Mouse (Mus musculus): ENCODE results near the gene Sgk1. TPM values are rescaled to one million over a fixed set of nuclear protein-coding genes. Genes with fewer than 3 reads are reported as not detected.

Gene Sgk1
- polyA plus RNA-seq, 1 experiment from 2014 or later = 22.2 TPM

- no peaks in the 10 kb centered on the region for H3K4me1 ChIP-seq (ENCODE audit: control insufficient read depth, insufficient read depth, low read length)
- no peak overlapping the region for H3K4me2 ChIP-seq (replicated peaks; ENCODE audit: low read depth, low read length)
- H3K9ac ChIP-seq (replicated peaks; ENCODE audit: low read depth, low read length) = no peak overlapping the region
- 82% methylated on average over 9 of the region's 9 CpGs for WGBS
- no peak for ATAC-seq (ENCODE audit: insufficient number of reproducible peaks, insufficient read depth, low FRiP score, low read depth)
- no peak overlapping the region for H3K4me3 ChIP-seq (ENCODE audit: low read depth, low read length)
- H3K27ac ChIP-seq (ENCODE audit: low read length) = no peak overlapping the region
- H3K27me3 ChIP-seq (ENCODE audit: control insufficient read depth, insufficient read depth, low read length) = no peaks in the 10 kb centered on the region
- H3K36me3 ChIP-seq (ENCODE audit: control insufficient read depth, insufficient read depth, low read length) = no peaks in the 10 kb centered on the region
- H3K9me3 ChIP-seq (ENCODE audit: control insufficient read depth, low read depth, low read length) = no peaks in the 10 kb centered on the region
These were observed 96.4 kb downstream of the Sgk1 start for GRCm38 (mm10) chr10:21978421-21978820.

GRCm38 (mm10) chr10:21979286-21979965 lies 97.4 kb downstream of the Sgk1 start:
- Histone ChIP-seq H3K9me3 (ENCODE audit: control insufficient read depth, low read depth, low read length) (no peaks in the 10 kb centered on the region), H3K4me2 (replicated peaks; ENCODE audit: low read depth, low read length) (no peak overlapping the region), H3K27me3 (ENCODE audit: control insufficient read depth, insufficient read depth, low read length) (no peaks in the 10 kb centered on the region), H3K27ac (ENCODE audit: low read length) (no peak overlapping the region), H3K36me3 (ENCODE audit: control insufficient read depth, insufficient read depth, low read length) (no peaks in the 10 kb centered on the region), H3K4me1 (ENCODE audit: control insufficient read depth, insufficient read depth, low read length) (no peaks in the 10 kb centered on the region), H3K9ac (replicated peaks; ENCODE audit: low read depth, low read length) (no peak overlapping the region), H3K4me3 (ENCODE audit: low read depth, low read length) (no peak overlapping the region)
- ATAC-seq (ENCODE audit: insufficient number of reproducible peaks, insufficient read depth, low FRiP score, low read depth) = no peak
- WGBS = 88% methylated on average over 5 of the region's 5 CpGs

GRCm38 (mm10) chr10:21980780-21981435 lies 98.9 kb downstream of the Sgk1 start:
- H3K9me3 ChIP-seq (ENCODE audit: control insufficient read depth, low read depth, low read length) = no peaks in the 10 kb centered on the region
- H3K27ac ChIP-seq (ENCODE audit: low read length) = no peak overlapping the region
- H3K36me3 ChIP-seq (ENCODE audit: control insufficient read depth, insufficient read depth, low read length) = no peaks in the 10 kb centered on the region
- 89% methylated on average over 6 of the region's 6 CpGs for WGBS
- no peaks in the 10 kb centered on the region for H3K27me3 ChIP-seq (ENCODE audit: control insufficient read depth, insufficient read depth, low read length)
- no peak overlapping the region for H3K9ac ChIP-seq (replicated peaks; ENCODE audit: low read depth, low read length)
- ATAC-seq (ENCODE audit: insufficient number of reproducible peaks, insufficient read depth, low FRiP score, low read depth) = no peak
- H3K4me3 ChIP-seq (ENCODE audit: low read depth, low read length) = no peak overlapping the region
- H3K4me2 ChIP-seq (replicated peaks; ENCODE audit: low read depth, low read length) = no peak overlapping the region
- H3K4me1 ChIP-seq (ENCODE audit: control insufficient read depth, insufficient read depth, low read length) = no peaks in the 10 kb centered on the region

GRCm38 (mm10) chr10:21982303-21982702 lies 100.3 kb downstream of the Sgk1 start:
- H3K9ac ChIP-seq (replicated peaks; ENCODE audit: low read depth, low read length) = no peak overlapping the region
- 79% methylated on average over 2 of the region's 2 CpGs for WGBS
- H3K27ac ChIP-seq (ENCODE audit: low read length) = no peak overlapping the region
- no peak overlapping the region for H3K4me2 ChIP-seq (replicated peaks; ENCODE audit: low read depth, low read length)
- no peak overlapping the region for H3K4me3 ChIP-seq (ENCODE audit: low read depth, low read length)
- no peaks in the 10 kb centered on the region for H3K9me3 ChIP-seq (ENCODE audit: control insufficient read depth, low read depth, low read length)
- ATAC-seq (ENCODE audit: insufficient number of reproducible peaks, insufficient read depth, low FRiP score, low read depth) = no peak
- H3K27me3 ChIP-seq (ENCODE audit: control insufficient read depth, insufficient read depth, low read length) = no peaks in the 10 kb centered on the region
- no peaks in the 10 kb centered on the region for H3K4me1 ChIP-seq (ENCODE audit: control insufficient read depth, insufficient read depth, low read length)
- no peaks in the 10 kb centered on the region for H3K36me3 ChIP-seq (ENCODE audit: control insufficient read depth, insufficient read depth, low read length)

DNA sequence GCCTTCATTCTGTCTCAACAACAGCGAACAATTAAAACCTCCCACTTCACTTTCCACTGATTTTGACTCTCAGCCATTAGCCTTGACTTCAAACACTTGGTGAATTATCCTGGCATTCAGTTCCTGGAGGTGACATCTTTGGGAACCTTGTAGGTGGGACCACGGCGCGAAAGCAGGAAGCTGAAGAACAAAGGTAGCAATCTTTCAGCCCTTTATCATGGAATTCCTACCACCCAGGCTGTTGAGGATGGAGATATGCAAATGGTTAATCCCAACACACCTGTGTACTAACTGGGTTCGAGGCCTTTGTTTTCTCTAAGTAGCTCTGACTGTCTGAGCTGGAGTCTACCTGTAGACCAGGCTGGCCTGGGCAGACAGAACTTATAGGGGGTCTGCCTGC lies 106.5 kb downstream of the Sgk1 start:
- 71% methylated on average over 5 of the region's 5 CpGs for WGBS
- ATAC-seq (ENCODE audit: insufficient number of reproducible peaks, insufficient read depth, low FRiP score, low read depth) = no peak
- no peaks in the 10 kb centered on the region for H3K9me3 ChIP-seq (ENCODE audit: control insufficient read depth, low read depth, low read length)

DNA sequence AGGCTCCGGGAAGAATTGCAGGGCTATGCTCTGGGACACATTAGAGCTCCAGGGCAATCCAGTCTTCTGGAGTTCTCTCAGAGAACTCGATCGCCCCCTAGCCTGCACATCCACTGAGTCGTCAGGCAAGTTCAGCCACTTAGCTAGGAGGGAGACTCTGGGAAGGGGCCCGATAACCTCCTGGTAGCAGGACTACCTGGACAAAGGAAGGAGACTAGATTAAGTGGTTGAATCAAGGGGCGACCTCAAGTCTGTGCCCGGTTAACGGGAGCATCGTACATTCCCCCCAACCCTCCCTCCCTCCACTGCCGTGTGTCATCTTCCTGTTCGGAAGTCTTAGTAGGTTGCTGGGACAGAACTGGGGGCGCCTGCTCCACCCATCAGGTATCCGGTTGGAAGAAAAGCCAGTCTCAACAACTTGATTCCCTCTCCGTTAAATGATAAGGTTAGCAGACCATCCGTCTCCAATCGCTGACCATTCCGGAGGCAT lies 109.4 kb downstream of the Sgk1 start:
- no peak for ATAC-seq (ENCODE audit: insufficient number of reproducible peaks, insufficient read depth, low FRiP score, low read depth)
- Histone ChIP-seq H3K27me3 (ENCODE audit: control insufficient read depth, insufficient read depth, low read length) (peaks cover 3% of the 10 kb centered on the region; the same call in 1 of the 2 replicates), H3K4me2 (replicated peaks; ENCODE audit: low read depth, low read length) (peak overlapping the region; percentile 32; the same call in 1 of the 2 replicates), H3K27ac (ENCODE audit: low read length) (no peak overlapping the region; the same call in 1 of the 2 replicates), H3K9me3 (ENCODE audit: control insufficient read depth, low read depth, low read length) (no peaks in the 10 kb centered on the region), H3K4me3 (ENCODE audit: low read depth, low read length) (peak overlapping the region; percentile 5; the same call in 1 of the 2 replicates), H3K36me3 (ENCODE audit: control insufficient read depth, insufficient read depth, low read length) (no peaks in the 10 kb centered on the region), H3K9ac (replicated peaks; ENCODE audit: low read depth, low read length) (no peak overlapping the region), H3K4me1 (ENCODE audit: control insufficient read depth, insufficient read depth, low read length) (peaks cover 4% of the 10 kb centered on the region; the same call in 1 of the 2 replicates)
- WGBS = 23% methylated on average over 17 of the region's 17 CpGs

More for the DNA sequence above, 106.5 kb downstream of the Sgk1 start:
- Histone ChIP-seq H3K27me3 (ENCODE audit: control insufficient read depth, insufficient read depth, low read length) (peaks cover 3% of the 10 kb centered on the region; the same call in 1 of the 2 replicates), H3K4me2 (replicated peaks; ENCODE audit: low read depth, low read length) (no peak overlapping the region), H3K4me3 (ENCODE audit: low read depth, low read length) (no peak overlapping the region), H3K36me3 (ENCODE audit: control insufficient read depth, insufficient read depth, low read length) (no peaks in the 10 kb centered on the region), H3K9ac (replicated peaks; ENCODE audit: low read depth, low read length) (no peak overlapping the region), H3K27ac (ENCODE audit: low read length) (no peak overlapping the region), H3K4me1 (ENCODE audit: control insufficient read depth, insufficient read depth, low read length) (peaks cover 4% of the 10 kb centered on the region; the same call in 1 of the 2 replicates)

- ATAC-seq (ENCODE audit: insufficient number of reproducible peaks, insufficient read depth, low FRiP score, low read depth) = no peak
- peak overlapping the region; percentile 85 for H3K4me2 ChIP-seq (replicated peaks; ENCODE audit: low read depth, low read length)
- no peaks in the 10 kb centered on the region for H3K36me3 ChIP-seq (ENCODE audit: control insufficient read depth, insufficient read depth, low read length)
- peak overlapping the region; percentile 66 for H3K4me3 ChIP-seq (ENCODE audit: low read depth, low read length)
- H3K9ac ChIP-seq (replicated peaks; ENCODE audit: low read depth, low read length) = no peak overlapping the region
- peaks cover 3% of the 10 kb centered on the region; the same call in 1 of the 2 replicates for H3K27me3 ChIP-seq (ENCODE audit: control insufficient read depth, insufficient read depth, low read length)
- H3K27ac ChIP-seq (ENCODE audit: low read length) = no peak overlapping the region; the same call in 1 of the 2 replicates
- H3K4me1 ChIP-seq (ENCODE audit: control insufficient read depth, insufficient read depth, low read length) = peaks cover 4% of the 10 kb centered on the region; the same call in 1 of the 2 replicates
- WGBS = 23% methylated on average over 17 of the region's 17 CpGs
- H3K9me3 ChIP-seq (ENCODE audit: control insufficient read depth, low read depth, low read length) = no peaks in the 10 kb centered on the region
These were observed 110.2 kb downstream of the Sgk1 start for GRCm38 (mm10) chr10:21991986-21992833.
